Mouse (Mus musculus) liver, embryonic 16.5 days (tissue): ENCODE measurements around the gene Fbxl17. TPM values are rescaled to one million over a fixed set of nuclear protein-coding genes. Genes with fewer than 3 reads are reported as not detected.

Experiments used
- ATAC-seq: fragments of 200-750 bp; cut with Nextera tagmentation; 2 replicates; pipeline ENCODE4 v1.8.0; 2017; ENCODE audit warnings: low read depth, mild to moderate bottlenecking, moderate number of reproducible peaks, moderate library complexity
- H3K27ac ChIP-seq: fragments of 300-500 bp; sonication (generic); 2 replicates; pipeline ENCODE4 v1.5.1; 2014; ENCODE audit warnings: mild to moderate bottlenecking, low read length
- H3K27me3 ChIP-seq: fragments of 300-500 bp; sonication (generic); 2 replicates; pipeline ENCODE4 v1.6.1; 2014; ENCODE audit warnings: low read depth, low read length, mixed read lengths; ENCODE audit not compliant: control insufficient read depth, insufficient read depth
- H3K36me3 ChIP-seq: fragments of 300-500 bp; sonication (generic); 2 replicates; pipeline ENCODE4 v1.6.1; 2014; ENCODE audit warnings: mild to moderate bottlenecking; ENCODE audit not compliant: control insufficient read depth, insufficient read depth
- H3K4me1 ChIP-seq: fragments of 300-500 bp; sonication (generic); 2 replicates; pipeline ENCODE4 v1.6.1; 2014; ENCODE audit warnings: low read depth, low read length, mixed read lengths; ENCODE audit not compliant: control insufficient read depth
- H3K4me2 ChIP-seq: fragments of 300-500 bp; sonication (generic); 2 replicates; pipeline ENCODE4 v1.6.1; 2014; ENCODE audit warnings: low read depth, low read length, mixed read lengths
- H3K4me3 ChIP-seq: fragments of 300-500 bp; sonication (generic); 2 replicates; pipeline ENCODE4 v1.5.1; 2014; ENCODE audit warnings: low read depth, mild to moderate bottlenecking, low read length
- H3K9ac ChIP-seq: fragments of 300-500 bp; sonication (generic); 2 replicates; pipeline ENCODE4 v1.6.1; 2014; ENCODE audit warnings: low read depth, low read length
- H3K9me3 ChIP-seq: fragments of 300-500 bp; sonication (generic); replicated peaks from 2 replicates; pipeline ENCODE4 v1.6.1; 2016; ENCODE audit warnings: low read length; ENCODE audit not compliant: control insufficient read depth
- WGBS: fragments of 180-500 bp; shearing (Covaris S2); extraction: QIAGEN DNeasy Blood & Tissue Kit; methylation state at CpG from one replicate; pipeline ENCODE4 v1.1.7; 2014; ENCODE audit not compliant: insufficient replicate concordance; 5-methylcytosine and 5-hydroxymethylcytosine counted together
- polyA plus RNA-seq: library from polyadenylated mRNA; unstranded; fragments of >200 nt; fragmentation: Nextera tagmentation; extraction: Ambion mirVana; gene quantifications from 2 replicates; pipeline ENCODE4 v1.2.1, GENCODE M21; 2015

The Fbxl17 gene
- polyA plus RNA-seq, 1 experiment from 2014 or later = 1.3 TPM

DNA sequence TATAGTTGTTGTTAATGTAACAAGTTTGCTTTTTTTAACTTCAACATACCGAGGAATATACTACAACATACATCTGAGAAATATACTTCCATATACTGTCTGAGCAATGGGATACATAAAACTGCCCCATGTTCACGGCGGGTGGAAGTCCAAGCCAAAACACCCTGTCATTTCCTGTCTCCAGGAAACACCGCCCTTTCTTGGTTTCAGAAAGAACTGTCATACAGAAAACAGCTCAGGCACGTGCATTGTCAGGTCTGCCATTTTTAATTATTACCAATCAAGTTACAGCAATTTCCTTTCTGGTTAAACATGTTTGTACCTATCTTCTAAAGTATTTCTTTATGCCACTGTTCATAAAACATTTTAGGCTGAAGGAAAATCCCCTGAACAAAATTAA lies 155.7 kb downstream of the Fbxl17 start:
- H3K4me3 ChIP-seq = no peak overlapping the region
- H3K9me3 ChIP-seq = no peaks in the 10 kb centered on the region
- H3K36me3 ChIP-seq = peaks cover 3% of the 10 kb centered on the region; the same call in 1 of the 2 replicates
- H3K27me3 ChIP-seq = no peaks in the 10 kb centered on the region
- 38% methylated on average over 5 of the region's 5 CpGs for WGBS
- H3K4me2 ChIP-seq = no peak overlapping the region
- H3K4me1 ChIP-seq = no peaks in the 10 kb centered on the region
- H3K27ac ChIP-seq = no peak overlapping the region
- ATAC-seq = no peak
- no peak overlapping the region for H3K9ac ChIP-seq

DNA sequence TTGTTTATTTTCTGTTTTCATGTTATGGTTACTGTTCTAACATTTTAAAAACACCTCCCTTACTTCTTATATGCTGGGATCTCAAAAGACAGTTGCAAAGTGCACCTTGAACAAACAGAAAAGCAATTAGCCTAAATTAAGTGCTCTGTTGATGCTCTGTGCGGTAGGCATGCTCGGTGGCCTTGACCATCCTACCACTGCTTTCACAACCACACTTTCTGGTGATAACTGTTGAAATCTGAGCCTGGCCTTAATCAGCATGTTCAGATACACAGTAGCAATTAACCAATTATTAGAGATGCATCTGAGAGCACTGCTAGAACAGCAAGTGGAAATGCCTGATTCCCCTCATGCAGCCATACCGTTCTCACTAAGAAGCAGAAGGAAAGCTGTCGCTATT lies 156.7 kb downstream of the Fbxl17 start:
- H3K36me3 ChIP-seq = peaks cover 3% of the 10 kb centered on the region; the same call in 1 of the 2 replicates
- 74% methylated on average over 4 of the region's 4 CpGs for WGBS
- H3K4me2 ChIP-seq = no peak overlapping the region
- H3K9ac ChIP-seq = no peak overlapping the region
- H3K4me1 ChIP-seq = no peaks in the 10 kb centered on the region
- no peaks in the 10 kb centered on the region for H3K27me3 ChIP-seq
- ATAC-seq = no peak
- no peaks in the 10 kb centered on the region for H3K9me3 ChIP-seq
- no peak overlapping the region for H3K27ac ChIP-seq
- H3K4me3 ChIP-seq = no peak overlapping the region

DNA sequence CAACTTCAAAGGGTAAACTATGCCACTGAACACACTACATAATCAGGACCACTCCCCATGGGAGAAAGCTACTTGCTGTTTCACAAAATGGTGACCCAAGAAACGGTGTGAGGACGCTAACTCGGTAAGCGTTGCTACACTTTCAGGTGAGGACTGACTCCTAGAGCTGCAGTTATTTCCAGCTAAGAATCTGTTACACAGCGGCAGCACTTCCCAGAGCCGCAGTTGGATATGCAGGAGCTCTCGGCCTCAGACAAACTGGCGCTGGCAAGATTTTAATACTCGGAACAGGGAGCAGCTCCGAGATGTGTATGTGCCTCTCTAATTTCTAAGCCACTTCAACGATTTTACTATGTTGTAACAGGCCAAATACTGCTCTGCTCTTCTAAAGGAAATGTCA lies 157.4 kb downstream of the Fbxl17 start:
- Histone ChIP-seq H3K27ac (no peak overlapping the region), H3K4me2 (no peak overlapping the region), H3K27me3 (no peaks in the 10 kb centered on the region), H3K36me3 (peaks cover 3% of the 10 kb centered on the region; the same call in 1 of the 2 replicates), H3K4me1 (no peaks in the 10 kb centered on the region), H3K9ac (no peak overlapping the region), H3K9me3 (no peaks in the 10 kb centered on the region), H3K4me3 (no peak overlapping the region)
- no peak for ATAC-seq
- WGBS = 79% methylated on average over 11 of the region's 11 CpGs

DNA sequence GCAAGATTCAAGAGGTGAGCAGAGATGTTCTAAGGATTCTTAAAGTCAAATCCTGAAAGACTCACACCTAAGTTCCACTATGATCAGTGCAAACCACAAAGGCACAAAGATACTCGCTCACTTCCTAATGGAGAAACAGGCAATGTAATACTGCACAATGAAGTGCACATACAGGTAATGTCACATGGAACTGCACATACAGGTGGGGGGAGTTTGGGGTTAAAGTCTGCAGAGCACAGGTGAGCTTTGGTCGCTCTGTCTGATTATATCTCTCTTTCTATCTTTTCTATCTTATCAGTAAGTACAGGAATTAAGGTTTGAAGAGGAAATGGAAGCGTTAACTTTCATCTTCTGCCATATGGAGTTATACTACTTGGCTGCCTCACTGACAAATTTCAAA lies 158.6 kb downstream of the Fbxl17 start:
- no peaks in the 10 kb centered on the region for H3K9me3 ChIP-seq
- WGBS = 55% methylated on average over 3 of the region's 3 CpGs
- ATAC-seq = no peak

DNA sequence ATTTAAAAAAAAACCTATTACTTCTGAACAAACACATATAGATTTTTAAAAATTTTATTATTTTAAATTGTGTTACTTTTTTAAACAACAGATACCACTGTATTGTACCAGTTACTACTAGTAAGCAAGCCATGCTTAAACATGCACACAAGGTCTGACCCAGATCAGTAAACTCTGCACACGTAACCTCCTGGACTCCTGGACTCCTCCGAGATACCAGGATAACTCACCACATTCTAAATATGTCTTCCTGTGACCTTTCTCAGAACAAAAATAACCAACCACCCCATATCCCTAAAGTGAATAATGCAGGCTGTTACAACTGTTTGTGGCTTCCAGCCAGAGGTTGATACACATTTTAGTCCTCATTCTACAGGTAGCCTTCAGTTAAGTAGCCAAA lies 170.9 kb downstream of the Fbxl17 start:
- no peak overlapping the region for H3K9ac ChIP-seq
- H3K4me3 ChIP-seq = no peak overlapping the region
- ATAC-seq = no peak
- 62% methylated on average over 2 of the region's 2 CpGs for WGBS
- H3K9me3 ChIP-seq = no peaks in the 10 kb centered on the region
- H3K27ac ChIP-seq = no peak overlapping the region
- H3K4me1 ChIP-seq = no peaks in the 10 kb centered on the region
- no peaks in the 10 kb centered on the region for H3K27me3 ChIP-seq
- no peak overlapping the region for H3K4me2 ChIP-seq
- no peaks in the 10 kb centered on the region for H3K36me3 ChIP-seq

More for the DNA sequence above, 158.6 kb downstream of the Fbxl17 start:
- H3K36me3 ChIP-seq = no peaks in the 10 kb centered on the region
- no peak overlapping the region for H3K4me3 ChIP-seq
- H3K4me2 ChIP-seq = no peak overlapping the region
- H3K4me1 ChIP-seq = no peaks in the 10 kb centered on the region
- H3K27ac ChIP-seq = no peak overlapping the region
- H3K27me3 ChIP-seq = no peaks in the 10 kb centered on the region
- H3K9ac ChIP-seq = no peak overlapping the region

DNA sequence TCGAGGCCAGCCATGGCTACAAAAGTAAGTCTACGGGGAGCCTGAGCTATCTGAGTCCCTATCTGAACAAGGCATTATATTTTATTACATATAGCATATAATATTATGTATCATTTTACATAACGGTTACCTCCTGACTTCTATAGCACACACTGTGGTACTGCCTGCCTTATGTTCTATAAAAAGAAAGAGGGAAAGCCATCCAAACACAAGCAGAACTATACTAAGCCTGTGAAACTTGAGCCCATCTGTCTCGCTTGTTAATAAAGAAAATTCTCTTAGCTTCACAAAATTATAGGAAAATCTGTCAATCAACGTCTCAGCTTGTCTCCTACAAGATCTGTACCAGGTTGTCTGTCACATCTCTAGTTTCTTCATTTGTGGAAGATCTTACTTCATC lies 173.6 kb downstream of the Fbxl17 start:
- no peaks in the 10 kb centered on the region for H3K27me3 ChIP-seq
- no peak overlapping the region for H3K4me2 ChIP-seq
- WGBS = 73% methylated on average over 5 of the region's 5 CpGs
- H3K4me3 ChIP-seq = no peak overlapping the region
- no peaks in the 10 kb centered on the region for H3K36me3 ChIP-seq
- ATAC-seq = no peak
- no peak overlapping the region for H3K27ac ChIP-seq
- H3K9me3 ChIP-seq = no peaks in the 10 kb centered on the region
- H3K4me1 ChIP-seq = peaks cover 12% of the 10 kb centered on the region
- H3K9ac ChIP-seq = no peak overlapping the region

DNA sequence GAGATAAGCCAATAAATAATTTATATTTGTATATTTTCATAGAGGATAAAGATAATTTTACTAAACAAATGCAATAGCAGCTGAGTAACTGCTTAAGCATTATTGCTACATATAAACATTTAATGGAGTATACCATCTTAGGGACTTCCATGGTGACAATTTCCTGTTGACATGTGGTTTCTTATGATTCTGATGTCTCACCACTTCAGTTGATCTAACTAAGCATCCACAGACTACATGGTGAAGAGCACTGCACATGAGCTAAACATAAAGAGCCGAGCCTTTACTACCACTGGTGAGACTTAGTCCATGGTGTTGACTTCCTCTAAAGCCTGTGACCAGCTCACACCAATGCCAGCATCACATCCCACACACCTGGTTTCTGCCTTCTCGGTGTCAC lies 175.1 kb downstream of the Fbxl17 start:
- Histone ChIP-seq H3K27me3 (no peaks in the 10 kb centered on the region), H3K4me2 (no peak overlapping the region), H3K9me3 (no peaks in the 10 kb centered on the region), H3K36me3 (no peaks in the 10 kb centered on the region), H3K9ac (no peak overlapping the region), H3K4me1 (peaks cover 20% of the 10 kb centered on the region), H3K4me3 (no peak overlapping the region), H3K27ac (no peak overlapping the region)
- no peak for ATAC-seq
- WGBS = 77% methylated on average over 2 of the region's 2 CpGs

DNA sequence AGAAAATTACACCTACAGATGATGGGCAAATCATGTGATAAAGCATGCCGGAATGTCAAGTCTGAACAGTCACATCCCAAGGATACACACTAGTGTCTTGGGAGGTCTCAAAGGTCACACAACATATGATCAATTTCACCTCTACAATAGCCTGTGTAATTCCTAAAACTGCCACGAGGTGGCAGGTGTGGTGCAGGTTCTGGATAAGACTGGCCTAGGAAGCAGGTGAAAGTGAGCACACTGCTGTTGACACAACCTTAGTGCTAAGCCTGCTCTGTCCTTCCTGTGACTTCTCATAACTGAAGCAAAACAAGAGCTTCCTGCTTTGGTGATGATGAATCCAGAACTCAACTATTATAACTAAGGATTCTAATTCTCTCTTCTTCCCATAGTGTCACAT lies 175.8 kb downstream of the Fbxl17 start:
- Histone ChIP-seq H3K27me3 (no peaks in the 10 kb centered on the region), H3K27ac (peak overlapping the region; percentile 3; the same call in 1 of the 2 replicates), H3K4me3 (no peak overlapping the region), H3K4me1 (peaks cover 20% of the 10 kb centered on the region), H3K9me3 (no peaks in the 10 kb centered on the region), H3K9ac (no peak overlapping the region), H3K36me3 (no peaks in the 10 kb centered on the region), H3K4me2 (no peak overlapping the region)
- WGBS = 19% methylated on average over 2 of the region's 2 CpGs
- peak; percentile 73 for ATAC-seq

DNA sequence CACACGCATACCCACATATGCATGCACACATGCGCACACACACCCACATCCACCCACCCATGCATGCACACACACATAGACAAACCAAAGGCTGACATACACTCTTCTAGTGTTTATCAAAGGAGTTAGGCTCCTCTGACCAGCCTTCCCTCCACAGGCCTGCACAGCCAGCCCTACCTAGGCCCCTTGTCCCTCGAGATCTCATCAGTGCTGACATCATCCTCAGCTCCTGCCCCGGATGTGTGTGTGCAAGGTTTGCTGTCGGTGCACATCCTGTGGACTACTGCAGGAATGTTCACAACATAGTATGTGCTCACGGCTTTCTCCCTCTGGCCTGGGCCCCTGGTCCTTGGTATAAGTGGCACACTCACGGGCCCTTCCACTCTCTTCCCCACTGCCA lies 177.0 kb downstream of the Fbxl17 start:
- Histone ChIP-seq H3K9ac (no peak overlapping the region), H3K4me1 (peaks cover 22% of the 10 kb centered on the region), H3K4me2 (no peak overlapping the region), H3K27ac (0 out of 2 replicates have a peak overlapping the region, but pooled peaks have one; percentile 5), H3K4me3 (no peak overlapping the region), H3K36me3 (no peaks in the 10 kb centered on the region), H3K27me3 (no peaks in the 10 kb centered on the region), H3K9me3 (no peaks in the 10 kb centered on the region)
- peak; percentile 54 for ATAC-seq
- 71% methylated on average over 7 of the region's 7 CpGs for WGBS
